Mouse (Mus musculus): ENCODE data around the gene Ube2l6. TPM values are rescaled to one million over a fixed set of nuclear protein-coding genes. Genes with fewer than 3 reads are reported as not detected.
A peak's percentile ranks its signal among the peaks of the same experiment; 100 is the strongest.

Ube2l6 gene
- polyA plus RNA-seq, 1 experiment from 2014 or later, result 4.7 TPM

GRCm38 (mm10) chr2:84770501-84770900 lies 28.1 kb upstream of the Ube2l6 start:
- CTCF ChIA-PET, result no interaction called here
- POLR2A ChIA-PET, result no interaction called here
- ATAC-seq (no peak), DNase-seq (ENCODE audit: low read depth, low spot score) (no peak)
- in situ Hi-C loops (cut with MboI; ENCODE audit: low pct_unique_long_range_greater_than_20kb), result no loop called here
- H3K27me3 ChIP-seq, result peaks cover 4% of the 10 kb centered on the region
- no peak for TF ChIP-seq CTCF (IDR thresholded peaks at IDR 0.05)

DNA sequence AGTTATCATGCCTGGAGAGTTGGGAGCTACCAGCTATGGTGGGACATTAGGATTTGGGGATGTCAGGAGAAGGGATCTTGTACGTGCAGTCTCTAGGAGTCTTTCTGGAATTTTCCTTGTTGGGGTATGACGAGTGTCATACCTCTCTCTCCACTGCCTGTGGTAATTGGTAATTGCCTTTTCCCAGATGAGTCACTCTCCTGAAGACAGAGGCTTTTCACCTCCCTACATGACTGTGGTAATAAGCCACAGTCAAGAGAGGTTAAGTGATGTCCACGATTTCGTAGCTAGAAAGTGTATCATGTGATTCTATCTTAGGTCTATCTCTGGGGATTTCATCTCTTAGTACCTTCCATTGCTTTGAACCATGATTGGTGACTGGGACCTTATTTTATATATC lies 26.2 kb upstream of the Ube2l6 start:
- ATAC-seq (peak; percentile 54), DNase-seq (ENCODE audit: low read depth, low spot score) (no peak)
- peaks cover 4% of the 10 kb centered on the region for H3K27me3 ChIP-seq
- ChIA-PET CTCF (interaction anchor here (1.2 to 1.7 kb wide), 2 partner anchors 31 kb away, joined by 3 read pairs; no protein-coding TSS in a partner anchor), POLR2A (no interaction called here)
- in situ Hi-C loops (cut with MboI; ENCODE audit: low pct_unique_long_range_greater_than_20kb), result no loop called here
- no peak for TF ChIP-seq CTCF (IDR thresholded peaks at IDR 0.05)

GRCm38 (mm10) chr2:84773195-84773594 lies 25.4 kb upstream of the Ube2l6 start:
- in situ Hi-C loops (cut with MboI; ENCODE audit: low pct_unique_long_range_greater_than_20kb), result no loop called here
- CTCF ChIA-PET, result interaction anchor here (1.2 to 1.7 kb wide), 4 partner anchors 11 to 32 kb away, joined by 3 to 5 read pairs (median 4); no protein-coding TSS in a partner anchor
- POLR2A ChIA-PET, result no interaction called here
- DNase-seq (ENCODE audit: low read depth, low spot score) (no peak), ATAC-seq (no peak)
- H3K27me3 ChIP-seq, result peaks cover 10% of the 10 kb centered on the region
- no peak for TF ChIP-seq CTCF (IDR thresholded peaks at IDR 0.05)

DNA sequence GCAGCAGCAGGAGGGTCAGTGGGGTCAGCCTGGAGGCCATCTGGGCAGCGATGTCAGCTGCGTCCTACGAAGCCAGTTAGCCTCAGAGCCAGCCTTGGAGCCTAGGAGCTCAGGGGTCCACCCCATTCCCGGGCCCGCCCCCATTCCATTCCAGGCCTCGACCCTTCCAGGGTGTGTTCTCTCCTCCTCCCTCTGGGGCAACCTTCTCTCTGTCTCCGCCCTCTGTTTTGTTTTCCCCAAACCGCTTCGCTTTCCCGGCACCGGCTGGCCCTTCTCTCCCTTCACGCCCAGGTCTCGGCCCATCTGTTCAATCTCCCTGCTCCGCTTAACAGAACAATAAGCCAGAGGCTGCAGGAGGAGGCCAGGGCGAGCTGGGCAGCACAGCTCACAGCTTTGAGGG lies 23.9 kb upstream of the Ube2l6 start:
- ChIA-PET CTCF (interaction anchor here (1.7 kb wide), 1 partner anchor 9 kb away, joined by 4 read pairs; no protein-coding TSS in a partner anchor), POLR2A (no interaction called here)

DNA sequence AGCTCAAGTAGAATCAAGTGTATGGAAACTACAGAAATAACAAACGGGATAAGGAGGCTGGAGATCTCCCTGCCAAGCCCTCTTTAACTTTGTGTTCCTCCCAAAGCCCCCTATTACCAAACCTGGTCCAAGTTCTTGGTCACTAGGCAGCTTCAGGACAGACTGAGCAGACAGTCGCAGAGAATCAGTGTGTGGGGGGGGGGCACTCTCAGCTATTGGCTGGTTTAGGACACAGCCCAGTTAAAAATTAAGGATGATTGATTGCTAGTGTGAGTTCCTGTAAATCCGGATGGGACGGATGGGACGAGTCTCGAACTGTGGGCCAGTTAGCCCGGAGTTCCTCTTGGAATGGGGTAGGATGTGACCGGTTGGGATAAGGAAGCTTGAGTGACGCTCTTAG lies 23.4 kb upstream of the Ube2l6 start, which contains the start of gene Serping1:
Serping1 (minus strand) TSS at position 204 of the 400 bp plus-strand sequence.
- DNase-seq (ENCODE audit: low read depth, low spot score) (no peak), ATAC-seq (no peak)
- ChIA-PET POLR2A (no interaction called here), CTCF (no interaction called here)
- in situ Hi-C loops (cut with MboI; ENCODE audit: low pct_unique_long_range_greater_than_20kb), result no loop called here
- H3K27me3 ChIP-seq, result peaks cover 16% of the 10 kb centered on the region
- no peak for TF ChIP-seq CTCF (IDR thresholded peaks at IDR 0.05)

More for the DNA sequence above, 23.9 kb upstream of the Ube2l6 start:
- TF ChIP-seq CTCF (IDR thresholded peaks at IDR 0.05), result no peak
- in situ Hi-C loops (cut with MboI; ENCODE audit: low pct_unique_long_range_greater_than_20kb), result no loop called here
- ATAC-seq (no peak), DNase-seq (ENCODE audit: low read depth, low spot score) (no peak)
- H3K27me3 ChIP-seq, result peaks cover 16% of the 10 kb centered on the region

DNA sequence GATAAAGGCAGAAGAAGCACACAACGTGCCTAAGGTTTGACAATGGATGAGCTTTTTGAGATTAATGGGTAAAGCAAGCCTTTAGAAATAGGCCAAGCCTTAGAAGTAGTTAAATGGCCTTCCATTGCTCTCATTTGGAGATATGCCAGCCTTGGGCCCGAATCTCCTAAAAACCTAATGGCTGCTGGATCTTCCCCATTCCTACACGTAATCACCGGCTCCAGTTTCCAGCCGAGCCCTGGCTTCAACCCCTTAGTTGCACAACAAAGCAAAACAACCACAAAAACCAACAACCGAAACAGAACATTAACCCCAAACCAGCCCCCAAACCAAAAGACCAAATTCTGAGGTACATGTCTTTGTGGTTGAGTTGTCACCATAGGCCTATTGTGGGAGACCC lies 23.0 kb upstream of the Ube2l6 start:
- in situ Hi-C loops (cut with MboI; ENCODE audit: low pct_unique_long_range_greater_than_20kb), result no loop called here
- no peak for ATAC-seq
- DNase-seq (ENCODE audit: low read depth, low spot score), result no peak
- POLR2A ChIA-PET, result interaction anchor here (1.4 kb wide), 1 partner anchor 9 kb away, joined by 3 read pairs; no protein-coding TSS in a partner anchor
- TF ChIP-seq CTCF (IDR thresholded peaks at IDR 0.05), result no peak
- peaks cover 12% of the 10 kb centered on the region for H3K27me3 ChIP-seq
- CTCF ChIA-PET, result no interaction called here

DNA sequence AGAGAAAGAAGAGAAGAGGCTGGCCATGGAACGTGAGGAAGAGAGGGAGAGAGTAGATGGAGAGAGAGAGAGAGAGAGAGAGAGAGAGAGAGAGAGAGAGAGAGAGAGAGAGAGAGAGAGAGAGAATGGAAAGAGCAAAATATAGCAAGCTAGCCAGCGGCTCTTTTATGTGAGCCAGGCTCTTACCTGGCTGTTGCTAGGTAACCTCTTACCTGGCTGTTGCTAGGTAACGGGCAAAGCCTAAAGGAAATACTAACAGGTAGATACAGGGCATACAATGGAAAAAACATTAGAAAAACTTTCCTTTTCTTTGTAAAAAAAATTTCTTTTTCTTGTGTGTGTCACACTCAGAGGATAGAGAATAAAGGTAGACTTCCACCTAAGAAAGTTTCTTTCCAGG lies 20.9 kb upstream of the Ube2l6 start:
- ChIA-PET CTCF (interaction anchor here (1.1 kb wide), 1 partner anchor 11 kb away, joined by 3 read pairs; no protein-coding TSS in a partner anchor), POLR2A (no interaction called here)
- ATAC-seq (no peak), DNase-seq (ENCODE audit: low read depth, low spot score) (no peak)
- no peak for TF ChIP-seq CTCF (IDR thresholded peaks at IDR 0.05)
- in situ Hi-C loops (cut with MboI; ENCODE audit: low pct_unique_long_range_greater_than_20kb), result no loop called here
- H3K27me3 ChIP-seq, result peaks cover 16% of the 10 kb centered on the region

DNA sequence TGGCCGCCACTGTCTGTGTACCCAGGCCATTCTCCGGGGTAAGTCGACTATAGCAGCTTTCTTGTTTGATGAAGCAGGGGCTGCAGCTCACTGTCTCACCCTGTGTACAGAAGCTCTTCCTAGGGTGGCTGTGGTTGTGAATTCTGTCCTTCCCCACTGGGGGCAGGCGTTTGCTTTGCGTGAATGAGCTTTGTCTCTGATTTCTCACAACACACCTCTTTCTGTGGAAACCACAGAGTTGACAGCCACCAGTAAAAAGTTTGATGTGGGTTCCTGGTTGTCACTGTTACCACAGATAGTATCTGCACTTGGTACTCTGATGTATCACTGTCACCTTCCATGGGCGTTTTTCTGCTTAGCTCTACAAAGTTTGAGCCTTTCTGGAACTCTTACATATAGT lies 19.4 kb upstream of the Ube2l6 start:
- H3K27me3 ChIP-seq, result peaks cover 16% of the 10 kb centered on the region
- CTCF ChIA-PET, result interaction anchor here (1.0 to 2.0 kb wide), 2 partner anchors 9 to 19 kb away, joined by 5 to 8 read pairs; partner anchors contain the start of gene Ube2l6
- POLR2A ChIA-PET, result interaction anchor here (1.0 kb wide), 1 partner anchor 11 kb away, joined by 3 read pairs; no protein-coding TSS in a partner anchor
- ATAC-seq, result no peak
- in situ Hi-C loops (cut with MboI; ENCODE audit: low pct_unique_long_range_greater_than_20kb), result no loop called here
- TF ChIP-seq CTCF (IDR thresholded peaks at IDR 0.05), result no peak
- DNase-seq (ENCODE audit: low read depth, low spot score), result no peak

- no peak for ATAC-seq
- no peak for DNase-seq (ENCODE audit: low read depth, low spot score)
- ChIA-PET POLR2A (interaction anchor here (0.6 kb wide), 1 partner anchor 296 kb away, joined by 3 read pairs; no protein-coding TSS in a partner anchor), CTCF (interaction anchor here (0.7 to 1.9 kb wide), 3 partner anchors 9 to 24 kb away, joined by 3 to 6 read pairs (median 4); partner anchors contain the start of gene Ube2l6)
- in situ Hi-C loops (cut with MboI; ENCODE audit: low pct_unique_long_range_greater_than_20kb), result no loop called here
- TF ChIP-seq CTCF (IDR thresholded peaks at IDR 0.05), result no peak
- peaks cover 18% of the 10 kb centered on the region for H3K27me3 ChIP-seq
Observed at GRCm38 (mm10) chr2:84783315-84783714, 15.3 kb upstream of the Ube2l6 start.

DNA sequence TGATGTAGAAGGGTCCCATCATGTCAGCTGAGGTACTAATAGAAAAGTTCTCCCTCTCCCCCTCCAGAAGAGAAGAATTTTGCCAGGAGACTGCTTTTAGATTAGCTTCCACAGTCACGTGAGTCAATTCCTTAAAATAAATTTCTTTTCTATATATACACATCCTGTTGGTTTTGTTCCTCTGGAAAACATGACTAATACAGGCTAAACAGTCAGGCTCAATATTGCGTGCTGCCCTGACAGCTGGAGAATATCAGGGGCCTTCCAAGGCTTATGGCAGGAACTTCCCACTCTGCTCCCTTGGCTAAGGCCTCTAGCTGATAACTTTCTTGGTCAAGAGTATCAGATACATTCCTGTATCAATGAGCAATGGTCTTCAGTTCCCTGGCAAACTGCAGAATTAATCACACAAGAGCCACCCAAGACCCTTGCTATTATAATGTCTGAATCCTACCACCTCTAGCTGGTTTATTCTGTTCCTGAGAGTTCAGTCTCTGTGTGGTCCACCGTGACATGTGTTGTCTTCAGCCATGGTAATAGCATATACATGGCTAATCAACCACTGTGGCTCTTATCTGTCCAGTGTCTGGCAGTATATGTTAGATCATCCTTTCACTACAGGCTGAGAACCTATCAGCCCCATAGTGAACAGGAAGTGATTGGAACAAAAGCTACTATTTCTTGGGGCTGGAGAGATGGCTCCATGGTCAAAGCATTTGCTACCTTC lies 14.6 kb upstream of the Ube2l6 start:
- POLR2A ChIA-PET, result interaction anchor here (0.6 to 1.5 kb wide), 2 partner anchors 8 to 297 kb away, joined by 3 read pairs; no protein-coding TSS in a partner anchor
- CTCF ChIA-PET, result interaction anchor here (0.7 to 1.9 kb wide), 4 partner anchors 10 to 25 kb away, joined by 3 to 6 read pairs (median 4); partner anchors contain the start of gene Ube2l6
- TF ChIP-seq CTCF (IDR thresholded peaks at IDR 0.05), result no peak
- DNase-seq (ENCODE audit: low read depth, low spot score) (no peak), ATAC-seq (no peak)
- H3K27me3 ChIP-seq, result peaks cover 21% of the 10 kb centered on the region
- in situ Hi-C loops (cut with MboI; ENCODE audit: low pct_unique_long_range_greater_than_20kb), result no loop called here

GRCm38 (mm10) chr2:84788316-84788715 lies 10.3 kb upstream of the Ube2l6 start:
- POLR2A ChIA-PET, result interaction anchor here (0.6 to 1.1 kb wide), 3 partner anchors 17 to 52 kb away, joined by 3 to 5 read pairs (median 4); no protein-coding TSS in a partner anchor
- CTCF ChIA-PET, result interaction anchor here (0.8 to 2.5 kb wide), 4 partner anchors 9 to 48 kb away, joined by 3 to 8 read pairs (median 4); no protein-coding TSS in a partner anchor
- in situ Hi-C loops (cut with MboI; ENCODE audit: low pct_unique_long_range_greater_than_20kb), result no loop called here
- DNase-seq (ENCODE audit: low read depth, low spot score) (no peak), ATAC-seq (no peak)
- H3K27me3 ChIP-seq, result peaks cover 12% of the 10 kb centered on the region
- TF ChIP-seq CTCF (IDR thresholded peaks at IDR 0.05), result no peak

Data from Patski (cell line).